Mouse (Mus musculus): ENCODE results near the gene Copz1. TPM values are rescaled to one million over a fixed set of nuclear protein-coding genes. Genes with fewer than 3 reads are reported as not detected.
A peak's percentile ranks its signal among the peaks of the same experiment; 100 is the strongest.
"Not testable (repeated sequence)": the region's sequence is repeated elsewhere in the genome, so short reads cannot be mapped to it uniquely, and the experiment has no call there.

Copz1 gene
- polyA plus RNA-seq, 1 experiment = 191 TPM

- Histone ChIP-seq H3ac (ENCODE audit: control insufficient read depth, insufficient read length, low read depth) (peak overlapping the region; percentile 62), H3K4me3 (ENCODE audit: insufficient read depth, poor library complexity, severe bottlenecking) (peak overlapping the region; percentile 74), H3K79me3 (ENCODE audit: low read depth) (peaks cover 62% of the 10 kb centered on the region), H3K79me2 (ENCODE audit: control insufficient read depth, insufficient read depth) (peaks cover 67% of the 10 kb centered on the region), H3K36me3 (ENCODE audit: control insufficient read depth, insufficient read depth) (peaks cover 66% of the 10 kb centered on the region), H3K27me3 (ENCODE audit: control insufficient read depth, insufficient read depth, insufficient read length) (no peaks in the 10 kb centered on the region)
- TF ChIP-seq MAX (IDR thresholded peaks at IDR 0.05) (no peak), FOSL1 (IDR thresholded peaks at IDR 0.05; ENCODE audit: insufficient read depth, low read length, poor library complexity, severe bottlenecking) (no peak), MYOD1 (IDR thresholded peaks at IDR 0.05; ENCODE audit: control insufficient read depth, insufficient read length, low read depth) (no peak), USF1 (IDR thresholded peaks at IDR 0.05; ENCODE audit: low read depth) (no peak), MYOG (IDR thresholded peaks at IDR 0.05; ENCODE audit: control insufficient read depth, extremely low read depth, insufficient read length) (no peak), CEBPB (IDR thresholded peaks at IDR 0.05; ENCODE audit: low read depth) (no peak), CTCF (IDR thresholded peaks at IDR 0.05; ENCODE audit: control insufficient read depth, insufficient read depth, insufficient read length) (no peak)
These were observed 29.6 kb upstream of the Copz1 start for GRCm38 (mm10) chr15:103242885-103243284.

GRCm38 (mm10) chr15:103245616-103246015, 26.9 kb upstream of the Copz1 start:
- no peak overlapping the region for H3ac ChIP-seq (ENCODE audit: control insufficient read depth, insufficient read length, low read depth)
- H3K4me3 ChIP-seq (ENCODE audit: insufficient read depth, poor library complexity, severe bottlenecking) = no peak overlapping the region
- no peak for TF ChIP-seq MYOG (IDR thresholded peaks at IDR 0.05; ENCODE audit: control insufficient read depth, extremely low read depth, insufficient read length)
- TF ChIP-seq FOSL1 (IDR thresholded peaks at IDR 0.05; ENCODE audit: insufficient read depth, low read length, poor library complexity, severe bottlenecking) = no peak
- no peak for TF ChIP-seq MAX (IDR thresholded peaks at IDR 0.05)
- no peak for TF ChIP-seq CTCF (IDR thresholded peaks at IDR 0.05; ENCODE audit: control insufficient read depth, insufficient read depth, insufficient read length)
- no peak for TF ChIP-seq CEBPB (IDR thresholded peaks at IDR 0.05; ENCODE audit: low read depth)
- TF ChIP-seq USF1 (IDR thresholded peaks at IDR 0.05; ENCODE audit: low read depth) = no peak
- TF ChIP-seq MYOD1 (IDR thresholded peaks at IDR 0.05; ENCODE audit: control insufficient read depth, insufficient read length, low read depth) = no peak
- peaks cover 47% of the 10 kb centered on the region for H3K79me3 ChIP-seq (ENCODE audit: low read depth)
- peaks cover 79% of the 10 kb centered on the region for H3K36me3 ChIP-seq (ENCODE audit: control insufficient read depth, insufficient read depth)
- peaks cover 49% of the 10 kb centered on the region for H3K79me2 ChIP-seq (ENCODE audit: control insufficient read depth, insufficient read depth)
- no peaks in the 10 kb centered on the region for H3K27me3 ChIP-seq (ENCODE audit: control insufficient read depth, insufficient read depth, insufficient read length)

- Histone ChIP-seq H3K36me3 (ENCODE audit: control insufficient read depth, insufficient read depth) (peaks cover 64% of the 10 kb centered on the region), H3K4me3 (ENCODE audit: insufficient read depth, poor library complexity, severe bottlenecking) (no peak overlapping the region), H3K27me3 (ENCODE audit: control insufficient read depth, insufficient read depth, insufficient read length) (no peaks in the 10 kb centered on the region), H3ac (ENCODE audit: control insufficient read depth, insufficient read length, low read depth) (no peak overlapping the region), H3K79me2 (ENCODE audit: control insufficient read depth, insufficient read depth) (peaks cover 33% of the 10 kb centered on the region), H3K79me3 (ENCODE audit: low read depth) (peaks cover 31% of the 10 kb centered on the region)
- TF ChIP-seq CEBPB (IDR thresholded peaks at IDR 0.05; ENCODE audit: low read depth) (no peak), USF1 (IDR thresholded peaks at IDR 0.05; ENCODE audit: low read depth) (no peak), FOSL1 (IDR thresholded peaks at IDR 0.05; ENCODE audit: insufficient read depth, low read length, poor library complexity, severe bottlenecking) (no peak), MAX (IDR thresholded peaks at IDR 0.05) (no peak), CTCF (IDR thresholded peaks at IDR 0.05; ENCODE audit: control insufficient read depth, insufficient read depth, insufficient read length) (no peak)
These were observed 25.3 kb upstream of the Copz1 start for GRCm38 (mm10) chr15:103247078-103247781.

- Histone ChIP-seq H3K27me3 (ENCODE audit: control insufficient read depth, insufficient read depth, insufficient read length) (no peaks in the 10 kb centered on the region), H3K79me2 (ENCODE audit: control insufficient read depth, insufficient read depth) (peaks cover 27% of the 10 kb centered on the region), H3K36me3 (ENCODE audit: control insufficient read depth, insufficient read depth) (peaks cover 58% of the 10 kb centered on the region), H3K4me3 (ENCODE audit: insufficient read depth, poor library complexity, severe bottlenecking) (no peak overlapping the region), H3K79me3 (ENCODE audit: low read depth) (peaks cover 24% of the 10 kb centered on the region), H3ac (ENCODE audit: control insufficient read depth, insufficient read length, low read depth) (no peak overlapping the region)
- TF ChIP-seq MYOG (IDR thresholded peaks at IDR 0.05; ENCODE audit: control insufficient read depth, extremely low read depth, insufficient read length) (no peak), USF1 (IDR thresholded peaks at IDR 0.05; ENCODE audit: low read depth) (no peak), CEBPB (IDR thresholded peaks at IDR 0.05; ENCODE audit: low read depth) (no peak), MAX (IDR thresholded peaks at IDR 0.05) (no peak), MYOD1 (IDR thresholded peaks at IDR 0.05; ENCODE audit: control insufficient read depth, insufficient read length, low read depth) (no peak), FOSL1 (IDR thresholded peaks at IDR 0.05; ENCODE audit: insufficient read depth, low read length, poor library complexity, severe bottlenecking) (no peak), CTCF (IDR thresholded peaks at IDR 0.05; ENCODE audit: control insufficient read depth, insufficient read depth, insufficient read length) (no peak)
These were observed 24.6 kb upstream of the Copz1 start for GRCm38 (mm10) chr15:103247782-103248400.

GRCm38 (mm10) chr15:103248401-103249313, 23.9 kb upstream of the Copz1 start:
- H3K27me3 ChIP-seq (ENCODE audit: control insufficient read depth, insufficient read depth, insufficient read length) = no peaks in the 10 kb centered on the region
- H3K79me2 ChIP-seq (ENCODE audit: control insufficient read depth, insufficient read depth) = peaks cover 19% of the 10 kb centered on the region
- TF ChIP-seq FOSL1 (IDR thresholded peaks at IDR 0.05; ENCODE audit: insufficient read depth, low read length, poor library complexity, severe bottlenecking) = no peak
- no peak for TF ChIP-seq MYOG (IDR thresholded peaks at IDR 0.05; ENCODE audit: control insufficient read depth, extremely low read depth, insufficient read length)
- TF ChIP-seq USF1 (IDR thresholded peaks at IDR 0.05; ENCODE audit: low read depth) = no peak
- no peak for TF ChIP-seq MYOD1 (IDR thresholded peaks at IDR 0.05; ENCODE audit: control insufficient read depth, insufficient read length, low read depth)
- no peak for TF ChIP-seq CEBPB (IDR thresholded peaks at IDR 0.05; ENCODE audit: low read depth)
- no peak for TF ChIP-seq MAX (IDR thresholded peaks at IDR 0.05)
- TF ChIP-seq CTCF (IDR thresholded peaks at IDR 0.05; ENCODE audit: control insufficient read depth, insufficient read depth, insufficient read length) = no peak
- no peak overlapping the region for H3K4me3 ChIP-seq (ENCODE audit: insufficient read depth, poor library complexity, severe bottlenecking)
- H3K79me3 ChIP-seq (ENCODE audit: low read depth) = peaks cover 16% of the 10 kb centered on the region
- H3ac ChIP-seq (ENCODE audit: control insufficient read depth, insufficient read length, low read depth) = no peak overlapping the region
- H3K36me3 ChIP-seq (ENCODE audit: control insufficient read depth, insufficient read depth) = peaks cover 50% of the 10 kb centered on the region

- H3K36me3 ChIP-seq (ENCODE audit: control insufficient read depth, insufficient read depth) = peaks cover 45% of the 10 kb centered on the region
- H3K4me3 ChIP-seq (ENCODE audit: insufficient read depth, poor library complexity, severe bottlenecking) = not testable (repeated sequence)
These were observed 23.0 kb upstream of the Copz1 start for GRCm38 (mm10) chr15:103249511-103249910.

More at GRCm38 (mm10) chr15:103249511-103249910, 23.0 kb upstream of the Copz1 start:
- H3K27me3 ChIP-seq (ENCODE audit: control insufficient read depth, insufficient read depth, insufficient read length); H3ac ChIP-seq (ENCODE audit: control insufficient read depth, insufficient read length, low read depth): not testable (repeated sequence)
- Histone ChIP-seq H3K79me2 (ENCODE audit: control insufficient read depth, insufficient read depth) (peaks cover 13% of the 10 kb centered on the region), H3K79me3 (ENCODE audit: low read depth) (peaks cover 12% of the 10 kb centered on the region)

Measured in C2C12 (cell line).